Mouse (Mus musculus) lung, postnatal 0 days (tissue): ENCODE measurements around the gene Tspan18.

Experiments used
- CTCF ChIP-seq: IDR thresholded peaks from 2 replicates; pipeline ENCODE4 v1.5.1; 2016; ENCODE audit warnings: antibody characterized with exemption, mild to moderate bottlenecking
- EP300 ChIP-seq: IDR thresholded peaks from 2 replicates; pipeline ENCODE4 v1.6.1; 2016; ENCODE audit warnings: antibody characterized with exemption, mild to moderate bottlenecking, control low read depth

- TF ChIP-seq CTCF (no peak), EP300 (no peak)
Observed at GRCm38 (mm10) chr2:93345663-93346268, 11.5 kb upstream of the Tspan18 start.
